Mouse (Mus musculus) colon, adult 2 months (tissue): ENCODE results near the gene Svs6. TPM values are rescaled to one million over a fixed set of nuclear protein-coding genes. Genes with fewer than 3 reads are reported as not detected.

Source experiments
- polyA plus RNA-seq: library from polyadenylated mRNA; depleted of rRNA; stranded (reverse); fragments of >200 nt; gene quantifications from 2 replicates; pipeline ENCODE4 v1.2.3, GENCODE M21; 2012; rRNA removed

The Svs6 gene
- polyA plus RNA-seq = not detected in 2 replicates

GRCm38 (mm10) chr2:164316451-164316850 is at the start of gene Svs6:
Svs6 (plus strand) TSS chr2:164316751.

GRCm38 (mm10) chr2:164278359-164278758 is 38.2 kb upstream of the Svs6 start, which contains the start of gene Svs4:
Svs4 (minus strand) TSS chr2:164278459.

GRCm38 (mm10) chr2:164288968-164289367 is 27.6 kb upstream of the Svs6 start, which contains the start of gene Svs3a:
Svs3a (plus strand) TSS chr2:164289268.

GRCm38 (mm10) chr2:164332440-164332839 is 15.9 kb downstream of the Svs6 start, which contains the start of gene Svs5:
Svs5 (plus strand) TSS chr2:164332740.

Other genes with a start within 250 kb of the Svs6 start
- 10.1 and 11.9 TPM in 2 replicates for gene Stk4, start 246.4 kb upstream of the Svs6 start, polyA plus RNA-seq
- gene Tomm34, start 245.6 kb upstream of the Svs6 start, polyA plus RNA-seq = 37.4 and 41.4 TPM in 2 replicates
- 2.1 and 3.0 TPM in 2 replicates for gene Kcns1, start 145.6 kb upstream of the Svs6 start, polyA plus RNA-seq
- gene Wfdc5, start 134.0 kb upstream of the Svs6 start, polyA plus RNA-seq = not detected in 2 replicates
- gene Wfdc12, start 126.1 kb upstream of the Svs6 start, polyA plus RNA-seq = not detected in 2 replicates
- gene Wfdc15a, start 116.6 kb upstream of the Svs6 start, polyA plus RNA-seq = not detected in 2 replicates
- gene Wfdc15b, start 95.1 kb upstream of the Svs6 start, polyA plus RNA-seq = not detected in 2 replicates
- gene Svs2, start 78.3 kb upstream of the Svs6 start, polyA plus RNA-seq = not detected in 2 replicates
- not detected in 2 replicates for gene Svs3b, start 60.1 kb upstream of the Svs6 start, polyA plus RNA-seq
- gene Svs4, start 38.3 kb upstream of the Svs6 start, polyA plus RNA-seq = not detected in 2 replicates
- gene Svs3a, start 27.5 kb upstream of the Svs6 start, polyA plus RNA-seq = not detected in 2 replicates
- not detected in 2 replicates for gene Svs5, start 16.0 kb downstream of the Svs6 start, polyA plus RNA-seq
- gene Slpi, start 72.3 kb downstream of the Svs6 start, polyA plus RNA-seq = 17.9 and 23.1 TPM in 2 replicates
- gene Rbpjl, start 86.4 kb downstream of the Svs6 start, polyA plus RNA-seq = 0.07 and 18.9 TPM in 2 replicates
- gene Matn4, start 88.4 kb downstream of the Svs6 start, polyA plus RNA-seq = 6.8 and 7.4 TPM in 2 replicates
- gene Sdc4, start 127.1 kb downstream of the Svs6 start, polyA plus RNA-seq = 107 and 113 TPM in 2 replicates
- gene Sys1, start 140.2 kb downstream of the Svs6 start, polyA plus RNA-seq = 163 and 226 TPM in 2 replicates
- gene Gm20458, start 144.2 kb downstream of the Svs6 start, polyA plus RNA-seq = 59.6 and 66.8 TPM in 2 replicates
- not detected in 2 replicates for gene Trp53tg5, start 157.0 kb downstream of the Svs6 start, polyA plus RNA-seq
- gene Dbndd2, start 169.4 kb downstream of the Svs6 start, polyA plus RNA-seq = 73.3 and 88.5 TPM in 2 replicates
- 181 and 196 TPM in 2 replicates for gene Pigt, start 180.8 kb downstream of the Svs6 start, polyA plus RNA-seq
- 715 and 811 TPM in 2 replicates for gene Wfdc2, start 245.7 kb downstream of the Svs6 start, polyA plus RNA-seq